Mouse (Mus musculus): ENCODE results near the gene Bhlha15. TPM values are rescaled to one million over a fixed set of nuclear protein-coding genes. Genes with fewer than 3 reads are reported as not detected.
A peak's percentile ranks its signal among the peaks of the same experiment; 100 is the strongest.

Bhlha15 gene
- total RNA-seq, 2 experiments from 2014 or later = not detected

DNA sequence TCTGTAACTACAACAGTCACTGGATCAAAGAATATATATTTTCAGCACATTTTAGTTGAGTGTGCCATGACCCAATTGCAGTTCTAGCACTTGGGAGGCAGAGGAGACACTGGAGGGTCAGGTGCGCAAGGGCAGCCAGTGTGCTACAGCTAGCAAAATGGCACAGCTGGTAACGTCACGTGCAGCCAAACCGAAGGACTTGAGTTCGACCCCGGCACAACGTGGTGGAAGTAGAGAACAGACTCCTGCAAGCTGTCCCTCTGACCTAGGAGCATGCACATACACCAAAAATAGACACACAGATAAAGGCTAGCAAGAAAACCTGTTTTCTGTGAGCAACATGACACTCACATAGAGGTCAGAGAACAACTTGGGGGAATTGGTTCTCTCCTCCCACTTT, 759 bp upstream of the Bhlha15 start:
- no peak for DNase-seq (ENCODE audit: low spot score)

DNA sequence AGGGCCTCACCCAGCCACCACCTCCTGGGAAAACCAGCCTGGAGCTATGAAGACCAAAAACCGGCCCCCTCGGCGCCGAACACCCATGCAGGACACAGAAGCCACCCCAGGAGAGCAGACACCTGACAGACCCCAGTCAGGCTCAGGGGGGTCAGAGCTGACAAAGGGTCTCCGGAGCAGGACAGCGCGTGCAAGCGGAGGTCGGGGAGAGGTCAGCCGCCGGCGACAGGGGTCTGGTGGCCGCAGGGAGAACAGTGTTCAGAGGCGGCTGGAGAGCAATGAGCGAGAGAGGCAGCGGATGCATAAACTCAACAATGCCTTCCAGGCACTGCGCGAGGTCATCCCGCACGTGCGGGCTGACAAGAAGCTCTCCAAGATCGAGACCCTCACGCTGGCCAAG, 940 bp downstream of the Bhlha15 start:
- DNase-seq (ENCODE audit: low spot score) = no peak

DNA sequence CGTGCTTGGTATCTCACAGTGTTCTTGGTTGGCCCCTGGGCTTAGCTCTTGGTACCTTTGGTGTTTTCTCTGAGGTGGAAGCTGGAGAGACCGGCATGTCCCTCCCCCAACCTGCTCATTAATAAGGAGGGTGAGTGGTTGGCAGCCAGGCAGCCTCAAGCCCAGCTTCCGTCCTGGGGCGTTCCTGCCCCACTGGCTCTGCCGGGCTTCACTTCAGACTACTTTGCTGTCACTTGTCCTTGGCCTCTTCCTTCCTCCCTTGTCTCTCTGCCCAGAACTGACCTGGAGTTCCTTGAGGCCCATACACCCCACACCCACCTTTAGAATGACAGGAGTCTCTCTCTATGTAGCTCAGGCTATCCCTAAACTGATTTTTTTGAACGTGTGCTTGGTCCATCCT, 2.6 kb downstream of the Bhlha15 start:
- DNase-seq (ENCODE audit: low spot score) = no peak

DNA sequence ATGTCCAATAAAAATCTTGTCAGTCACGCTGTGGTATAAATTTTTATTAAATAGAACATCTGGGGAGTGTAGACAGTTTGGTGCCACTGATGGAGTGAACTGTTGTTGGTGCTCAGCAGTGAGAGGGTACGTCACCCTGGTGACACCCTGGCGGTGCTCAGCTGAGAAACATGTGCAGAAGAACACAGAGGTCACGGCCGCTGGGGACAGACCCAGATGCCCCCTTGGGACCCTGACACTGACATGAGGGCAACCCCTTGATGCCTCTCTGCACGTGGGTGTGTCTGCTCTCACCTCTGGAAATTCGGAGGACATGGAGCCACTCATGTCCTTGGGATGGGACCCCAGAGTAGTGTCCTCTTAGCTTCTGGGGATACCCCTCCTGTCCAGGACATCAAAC, 4.3 kb downstream of the Bhlha15 start:
- no peak for DNase-seq (ENCODE audit: low spot score)

DNA sequence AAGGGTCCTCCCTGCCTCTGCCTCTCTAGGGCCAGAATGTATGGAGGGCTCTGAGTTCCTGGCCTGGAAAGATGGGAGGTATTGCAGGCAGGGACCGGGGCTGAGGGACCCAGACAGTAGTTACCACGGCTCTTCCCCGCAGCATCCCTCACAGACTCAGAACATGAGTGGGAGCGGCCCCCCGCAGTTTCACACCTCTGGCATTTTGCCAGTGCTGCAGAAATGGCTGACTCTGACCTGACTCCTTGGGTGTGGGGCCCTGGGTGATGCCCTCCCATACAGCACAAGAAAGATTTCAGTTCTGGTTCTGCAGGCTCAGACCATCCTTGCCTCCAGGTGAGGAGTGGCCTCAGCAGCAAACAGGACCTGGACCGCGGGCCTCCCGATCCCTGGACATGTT, 5.5 kb downstream of the Bhlha15 start:
- no peak for DNase-seq (ENCODE audit: low spot score)

DNA sequence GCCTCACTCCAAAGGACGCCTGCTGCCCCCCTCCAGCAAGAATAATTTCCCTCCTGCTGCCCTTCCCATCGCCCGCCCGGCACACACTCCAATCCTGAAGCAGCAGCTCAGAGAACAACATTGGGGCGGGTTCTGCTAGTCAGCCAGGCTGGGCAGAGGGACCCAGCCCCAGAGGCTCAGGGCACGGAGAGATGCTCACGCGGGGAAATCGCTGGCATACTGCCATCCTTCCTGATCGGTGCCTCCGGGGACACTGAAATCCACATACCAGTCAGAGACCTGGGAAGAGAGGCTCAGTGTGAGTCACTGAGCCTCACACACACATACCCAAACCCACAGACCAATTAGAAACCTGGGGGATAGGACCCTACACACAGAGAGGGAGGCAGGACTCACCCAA, 10.5 kb downstream of the Bhlha15 start:
- DNase-seq (ENCODE audit: low spot score) = no peak

DNA sequence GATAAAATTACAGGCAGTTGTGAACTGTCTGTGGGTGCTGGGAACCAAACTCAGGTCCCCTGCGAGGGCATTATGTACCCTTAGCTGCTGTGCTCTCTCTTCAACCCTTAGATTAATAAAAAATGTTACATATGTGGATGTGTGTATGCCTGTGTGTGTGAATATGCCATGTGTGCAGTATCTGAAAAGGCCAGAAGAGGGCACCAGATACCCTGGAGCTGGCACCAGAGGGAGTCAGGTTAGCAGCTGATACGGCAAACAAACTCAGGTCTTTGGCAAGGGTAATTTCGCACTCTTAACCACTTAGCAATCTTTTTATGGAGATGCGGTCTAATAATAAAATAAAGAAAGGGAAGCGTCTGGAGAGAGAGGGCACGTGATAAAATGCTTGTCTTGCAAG, 12.3 kb downstream of the Bhlha15 start:
- DNase-seq (ENCODE audit: low spot score) = no peak

DNA sequence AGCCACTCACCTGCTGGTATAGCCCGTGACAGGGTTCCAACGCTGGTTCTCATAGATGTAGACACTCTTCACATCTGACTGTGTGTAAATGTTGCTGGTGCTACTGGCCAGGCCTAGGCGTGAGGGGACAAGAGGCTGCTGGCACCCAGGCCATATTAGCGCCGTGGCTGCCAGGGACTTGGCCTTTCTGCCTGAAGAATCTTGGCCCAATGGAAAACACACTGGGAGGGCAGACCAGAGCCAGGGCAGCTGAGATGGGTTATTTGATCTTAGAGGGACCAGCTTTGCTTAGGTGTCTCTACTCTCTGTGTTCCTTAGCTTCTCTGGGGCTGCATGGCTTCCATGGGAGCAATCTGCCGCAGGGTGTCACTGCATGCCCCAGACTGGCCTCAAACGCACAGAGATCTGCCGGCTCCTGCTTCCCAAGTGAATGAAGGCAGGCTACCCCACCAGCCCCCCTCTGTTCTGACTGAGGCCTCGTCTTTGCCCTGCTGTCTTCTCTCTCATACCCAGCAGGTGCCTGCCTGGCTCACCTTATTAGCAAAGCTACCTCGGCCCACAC, 13.4 kb downstream of the Bhlha15 start:
- peak; percentile 76 for DNase-seq (ENCODE audit: low spot score)

DNA sequence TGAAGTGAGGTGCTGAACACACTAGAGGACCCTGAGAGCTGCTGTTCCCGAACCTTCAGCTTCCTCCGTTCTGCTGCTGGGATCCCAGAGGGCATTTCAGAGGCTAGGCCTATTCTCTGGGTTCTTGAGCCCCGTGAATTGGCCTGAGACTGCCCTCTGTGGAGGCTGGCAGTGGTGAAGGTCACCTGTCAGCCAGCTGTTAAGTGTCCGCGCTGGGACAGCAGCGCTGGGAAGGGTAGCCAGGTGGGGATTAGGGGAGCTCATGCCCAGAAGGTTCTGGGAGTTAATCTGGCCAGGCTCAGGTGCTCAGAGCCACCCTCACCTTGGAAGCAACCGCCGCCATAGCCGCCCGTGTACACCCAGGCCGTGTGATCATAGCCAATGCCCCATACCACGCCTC, 14.2 kb downstream of the Bhlha15 start:
- no peak for DNase-seq (ENCODE audit: low spot score)

DNA sequence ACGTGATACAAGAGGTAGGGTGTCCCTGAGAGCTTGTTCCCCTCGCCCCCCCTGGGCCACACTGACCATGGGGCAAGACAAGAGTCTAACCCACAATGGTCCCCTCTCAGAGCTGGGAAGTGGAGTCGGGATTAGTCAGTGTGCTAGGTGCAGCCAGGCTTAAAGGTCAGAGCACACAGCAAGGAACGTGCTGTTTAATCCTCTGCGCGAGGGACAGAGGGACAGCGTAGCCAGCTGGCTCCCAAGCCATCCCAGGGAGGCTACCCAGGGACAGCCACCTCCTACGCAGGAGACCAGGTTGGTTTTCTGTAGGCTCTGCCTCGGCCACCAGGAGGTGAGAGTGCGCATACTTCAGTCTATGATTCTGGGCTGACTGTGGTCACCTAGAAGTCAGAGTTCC, 14.8 kb downstream of the Bhlha15 start:
- no peak for DNase-seq (ENCODE audit: low spot score)

DNA sequence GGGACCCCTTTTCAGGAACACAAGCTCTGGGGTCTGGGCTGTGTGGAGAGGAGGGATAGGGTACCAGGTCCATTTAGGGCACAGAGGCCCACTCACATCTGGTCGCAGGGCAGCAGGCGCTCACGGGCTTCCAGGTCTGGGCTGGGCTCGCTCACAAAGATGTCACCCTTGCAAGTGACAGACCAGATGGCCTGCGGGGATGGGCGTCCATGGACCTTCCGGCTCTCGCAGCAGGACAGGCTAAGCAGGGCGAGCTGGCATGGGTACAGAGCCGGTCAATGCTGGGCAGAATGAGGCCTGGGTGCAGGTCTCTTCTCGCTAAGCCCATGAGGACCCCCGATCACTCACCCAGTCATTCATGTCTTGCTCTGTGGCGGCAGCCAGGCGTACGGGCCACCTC, 16.0 kb downstream of the Bhlha15 start:
- no peak for DNase-seq (ENCODE audit: low spot score)

DNA sequence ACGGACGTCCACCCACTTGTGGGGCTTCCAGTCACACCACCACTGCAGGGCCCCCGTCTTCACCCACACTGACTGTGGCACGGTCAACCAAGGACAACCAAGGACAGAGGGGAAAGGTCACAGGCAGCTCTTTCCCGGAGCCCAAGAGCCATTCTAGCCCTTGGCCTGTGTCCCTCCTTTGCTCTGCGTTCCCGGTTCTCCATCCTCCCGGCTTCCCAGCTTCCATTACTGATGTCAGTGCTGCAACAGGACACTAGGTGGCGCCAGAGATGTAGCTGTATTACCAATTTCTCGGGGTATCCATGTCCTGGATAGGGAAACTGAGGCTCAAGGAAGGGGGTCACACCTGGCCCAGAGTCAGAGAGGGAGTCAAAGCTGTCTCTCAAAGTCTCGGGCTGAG, 17.4 kb downstream of the Bhlha15 start:
- peak; percentile 51 for DNase-seq (ENCODE audit: low spot score)

DNA sequence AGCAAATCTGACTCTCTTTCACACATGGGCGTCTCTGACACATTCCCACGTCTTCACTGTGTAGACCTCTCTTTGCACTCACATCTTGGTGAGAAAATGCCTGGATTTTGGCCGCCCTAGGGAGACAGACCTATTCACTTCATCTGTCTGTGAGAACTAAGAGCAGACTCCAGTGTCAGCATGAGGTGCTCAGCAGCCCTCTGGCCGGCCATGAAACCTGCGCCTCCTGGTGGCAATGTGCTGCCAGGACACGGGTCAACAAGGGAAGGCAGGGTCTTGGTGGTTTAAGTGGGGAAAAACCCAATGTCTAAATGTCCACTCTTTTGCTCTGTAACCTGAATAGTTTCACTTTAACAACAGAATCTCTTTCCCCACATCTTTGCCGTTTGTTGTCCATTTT, 24.4 kb downstream of the Bhlha15 start:
- peak; percentile 40 for DNase-seq (ENCODE audit: low spot score)

DNA sequence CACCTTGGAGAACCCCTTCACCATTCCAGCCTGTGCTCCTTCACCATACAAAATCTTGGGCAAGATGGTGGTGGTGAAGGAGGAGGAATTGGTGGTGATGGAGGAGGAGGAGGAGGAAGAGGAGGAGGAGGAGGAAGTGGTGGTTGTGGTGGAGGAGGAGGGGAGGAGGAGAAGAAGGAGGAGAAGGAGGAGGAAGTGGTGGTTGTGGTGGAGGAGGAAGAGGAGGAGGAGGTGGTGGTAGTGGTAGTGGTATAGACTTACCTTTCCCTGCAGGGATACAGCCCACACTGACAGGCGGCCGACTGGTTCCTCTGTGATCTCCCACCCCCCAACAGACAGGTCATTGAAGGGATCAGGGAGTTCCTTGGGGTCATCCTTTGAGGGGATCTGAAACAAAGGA, 25.9 kb downstream of the Bhlha15 start:
- DNase-seq (ENCODE audit: low spot score) = no peak

DNA sequence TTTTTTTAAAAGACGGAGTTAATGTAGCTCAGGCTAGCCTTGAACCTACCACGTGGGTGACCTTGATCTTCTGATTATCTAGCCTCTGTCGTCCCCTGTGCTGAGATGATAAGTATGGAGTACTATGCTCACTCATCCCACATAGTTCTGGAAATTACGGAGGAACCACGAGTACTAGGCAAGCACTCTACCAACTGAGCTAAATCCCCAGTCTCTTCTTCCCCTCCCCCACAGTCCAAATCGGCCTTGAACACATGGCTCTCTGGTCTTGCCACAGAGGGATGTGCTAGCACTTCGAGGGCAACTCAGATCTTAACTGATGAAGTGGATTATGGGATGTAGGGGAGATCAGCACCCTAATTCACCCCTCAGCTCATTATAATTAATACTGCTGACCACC, 28.0 kb downstream of the Bhlha15 start:
- no peak for DNase-seq (ENCODE audit: low spot score)

DNA sequence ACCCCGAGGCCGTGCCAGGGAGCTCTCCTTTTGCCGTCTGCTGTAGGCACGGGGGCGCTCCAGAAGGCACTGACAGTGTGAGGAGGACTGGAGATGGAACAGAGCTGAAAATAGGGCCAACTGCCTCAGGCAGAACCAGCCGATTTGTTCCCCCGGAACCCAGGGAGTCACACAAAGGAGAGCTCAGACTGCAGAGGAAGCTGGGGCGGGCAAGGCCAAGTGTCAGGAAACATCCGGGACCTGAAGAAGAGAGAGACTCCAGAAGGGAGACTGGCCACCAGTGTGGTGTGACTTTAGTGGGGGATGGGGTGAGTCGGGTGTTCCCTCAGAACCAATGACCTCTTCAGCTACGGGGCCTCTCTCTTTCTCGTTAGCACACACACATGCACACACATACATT, 29.2 kb downstream of the Bhlha15 start:
- DNase-seq (ENCODE audit: low spot score) = no peak

DNA sequence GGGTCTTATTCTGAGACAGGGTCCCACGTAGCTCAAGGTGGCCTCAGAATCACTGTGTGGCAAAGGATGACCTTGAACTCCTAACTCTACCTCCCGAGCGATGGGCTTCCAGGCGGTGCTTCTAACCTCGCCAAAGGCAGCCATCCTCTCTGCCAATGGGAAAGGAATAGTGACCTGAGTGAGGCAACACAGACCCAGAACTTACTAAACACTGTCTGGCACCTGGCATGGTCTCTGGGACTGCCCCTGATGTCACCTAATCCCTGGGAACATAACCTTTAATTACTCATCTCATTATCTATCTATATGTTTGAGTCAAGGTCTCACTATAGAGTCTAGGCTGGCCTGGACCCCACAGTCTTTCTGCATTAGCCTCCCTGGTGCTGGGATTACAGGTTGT, 29.9 kb downstream of the Bhlha15 start:
- no peak for DNase-seq (ENCODE audit: low spot score)

DNA sequence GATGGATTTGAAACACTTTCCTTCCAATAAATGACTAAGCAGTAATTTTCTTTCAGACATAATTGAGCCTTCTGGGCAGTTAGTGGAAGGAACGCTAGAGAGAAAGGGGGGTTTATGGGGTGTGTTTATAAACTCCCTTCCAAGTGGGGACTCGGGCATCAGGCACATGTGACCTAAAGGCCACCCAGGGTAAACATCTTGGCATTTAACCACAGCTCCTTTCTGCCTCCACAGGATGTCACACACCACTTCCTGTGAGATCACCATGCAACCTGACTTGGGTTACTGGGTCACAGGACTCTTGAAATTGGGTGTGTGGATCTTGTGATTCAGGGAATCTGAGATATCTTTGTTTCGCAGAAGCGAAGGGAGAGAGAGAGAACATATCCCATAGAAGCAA, 31.2 kb downstream of the Bhlha15 start:
- no peak for DNase-seq (ENCODE audit: low spot score)

DNA sequence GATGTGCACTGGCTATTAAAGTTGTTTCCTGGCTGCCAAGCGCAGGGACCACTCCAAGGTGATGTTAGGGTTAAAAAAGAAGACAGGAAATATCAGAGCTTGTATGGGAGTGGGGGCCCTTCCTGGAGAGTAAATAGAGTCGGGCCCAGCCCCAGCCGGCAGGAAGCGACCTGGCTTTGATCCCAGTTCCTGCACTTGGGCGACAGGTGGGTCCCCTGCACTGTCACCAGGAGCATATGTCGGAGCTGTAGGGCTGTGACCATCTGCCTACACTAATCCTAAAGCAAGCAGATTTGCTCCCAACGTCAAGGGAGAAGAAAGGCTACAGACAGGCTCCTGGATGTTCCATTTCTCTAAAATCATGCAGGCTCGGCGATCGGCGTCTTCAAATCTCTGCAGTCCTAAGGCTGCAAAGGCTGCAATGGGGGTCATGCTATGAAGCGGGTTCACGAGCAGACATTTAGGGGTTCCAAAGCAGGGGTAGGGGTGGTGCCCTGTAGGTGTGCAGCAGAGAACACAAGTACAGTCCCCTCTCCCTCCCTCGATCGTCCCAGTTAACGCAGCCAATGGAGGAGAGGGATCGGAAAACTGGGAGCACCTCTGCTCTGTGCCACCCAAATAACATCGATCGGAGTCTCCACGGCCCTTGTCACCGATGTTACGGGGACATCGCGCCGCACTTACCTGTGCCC, 32.9 kb downstream of the Bhlha15 start:
- peak; percentile 30 for DNase-seq (ENCODE audit: low spot score)

DNA sequence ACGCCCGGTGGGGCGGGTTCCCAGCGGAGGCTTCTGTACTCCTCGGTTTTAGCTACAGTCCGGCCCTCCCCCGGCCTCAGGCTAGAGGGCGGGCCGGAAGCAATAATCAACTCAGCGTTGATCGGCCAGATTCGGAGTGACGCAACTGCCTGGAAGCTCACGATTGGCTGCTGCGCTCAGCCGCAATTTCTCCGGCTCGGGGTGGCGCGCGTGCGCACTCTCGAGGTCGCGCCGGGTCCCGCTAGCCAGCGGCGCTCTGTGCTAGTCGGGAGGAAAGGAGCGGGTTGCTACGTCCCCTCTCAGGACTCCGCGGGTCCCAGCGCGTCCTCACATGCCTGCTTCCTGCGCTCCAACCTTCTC, 33.4 kb downstream of the Bhlha15 start, which contains the start of gene Tecpr1:
Gene Tecpr1 (minus strand): TSS at position 113 of the 360 bp plus-strand sequence.
- DNase-seq (ENCODE audit: low spot score) = peak; percentile 94

DNA sequence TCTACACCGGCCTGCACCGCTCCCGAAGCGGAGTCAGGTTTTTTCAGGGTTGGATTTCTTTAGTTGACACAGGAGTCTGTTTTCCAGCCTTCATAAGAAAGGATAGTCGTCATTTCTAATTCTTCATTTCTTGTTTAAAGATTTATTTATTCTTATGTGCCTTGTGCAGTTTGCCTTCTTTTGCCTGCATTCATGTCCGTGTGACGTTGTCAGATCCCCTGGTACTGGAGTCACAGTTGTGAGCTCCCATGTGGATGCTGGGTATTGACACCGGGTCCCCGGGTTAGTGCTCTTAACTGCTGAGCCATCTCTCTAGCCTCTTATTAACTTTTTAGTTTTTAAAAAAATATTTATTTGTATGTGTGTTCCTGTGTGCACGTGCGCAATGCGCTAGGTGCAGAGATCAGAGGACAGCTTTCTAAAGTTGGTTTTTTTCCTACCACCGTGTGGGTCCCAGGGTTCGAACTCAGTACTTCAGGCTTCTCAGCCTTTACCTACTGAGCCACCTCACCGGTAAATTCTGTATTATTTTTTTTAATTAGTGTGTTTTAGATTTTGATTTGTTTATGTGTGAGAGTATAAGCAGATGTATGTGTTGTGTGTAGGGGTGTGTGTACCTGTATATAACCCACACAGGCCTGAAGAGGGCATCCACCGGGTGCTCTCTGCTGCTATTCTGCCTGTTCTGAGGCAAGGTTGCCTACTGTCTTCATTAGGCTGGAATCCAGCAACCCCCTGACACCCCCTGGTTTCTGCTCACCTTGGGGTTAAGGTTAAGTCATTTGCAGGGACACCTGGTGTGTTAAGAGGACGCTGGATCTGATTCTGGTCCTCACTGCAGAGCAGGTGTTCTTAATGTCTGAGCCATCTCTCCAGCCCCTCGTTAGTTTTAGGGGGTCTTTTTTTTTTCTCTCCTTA, 34.1 kb downstream of the Bhlha15 start:
- DNase-seq (ENCODE audit: low spot score) = no peak

DNA sequence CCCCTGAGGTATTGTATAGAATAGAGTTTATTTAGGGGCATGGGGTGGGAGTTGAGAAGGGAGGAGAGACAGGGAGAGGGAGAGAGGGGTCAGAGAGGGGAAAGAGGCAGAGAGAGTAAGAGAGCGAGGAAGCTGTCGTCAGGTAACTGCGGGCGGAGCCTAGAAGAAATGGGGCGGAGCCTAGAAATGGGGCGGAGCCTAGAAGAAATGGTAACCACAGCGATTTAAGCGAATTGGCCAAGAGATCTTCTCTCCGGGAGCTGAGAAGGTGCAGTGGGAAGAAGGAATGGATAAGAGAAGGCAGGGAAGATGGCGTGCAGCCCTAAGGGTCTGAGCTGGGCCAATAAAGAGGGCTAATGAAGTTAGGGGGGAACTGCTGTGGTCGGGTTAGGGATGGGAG, 36.1 kb downstream of the Bhlha15 start:
- no peak for DNase-seq (ENCODE audit: low spot score)

DNA sequence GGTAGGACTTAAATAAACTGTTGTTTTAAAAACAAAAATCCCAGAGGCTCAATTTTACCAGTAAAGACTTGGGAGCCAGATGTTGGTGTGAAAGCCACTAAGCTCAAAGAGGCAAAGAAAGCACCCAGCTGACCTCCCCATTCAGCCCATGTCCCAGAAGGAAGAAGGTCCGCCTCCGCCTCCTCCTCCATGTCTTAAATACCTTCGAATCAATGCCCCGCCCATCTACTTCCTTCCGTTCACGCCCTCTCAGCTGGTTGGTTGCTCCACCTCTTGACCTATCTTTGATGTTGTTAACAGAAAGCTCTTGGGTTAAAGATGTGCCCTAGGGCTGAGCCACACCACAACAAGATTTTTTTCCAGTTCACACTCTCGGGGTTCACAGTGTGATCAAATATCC, 40.1 kb downstream of the Bhlha15 start:
- no peak for DNase-seq (ENCODE audit: low spot score)
